Mouse (Mus musculus) megakaryocyte, embryonic 14.5 days (primary cell): ENCODE measurements at regions not wholly inside any gene's neighbourhood (a gene's known extent, or its start where the extent isn't known, plus 50 kb on each side); places are given as distances from the start of the nearest gene placed in this dataset.
"Not testable (repeated sequence)": the region's sequence is repeated elsewhere in the genome, so short reads cannot be mapped to it uniquely, and the experiment has no call there.

ENCODE experiments used
- H3K27me3 ChIP-seq: replicated peaks from 2 replicates; pipeline ENCODE3; 2012; ENCODE audit warnings: inconsistent platforms
- H3K36me3 ChIP-seq: replicated peaks from 2 replicates; pipeline ENCODE3; 2012; ENCODE audit warnings: low read length, inconsistent platforms, mixed read lengths
- H3K4me1 ChIP-seq: 2 replicates; pipeline ENCODE4 v1.6.1; 2012; ENCODE audit warnings: inconsistent platforms
- H3K4me3 ChIP-seq: replicated peaks from 2 replicates; pipeline ENCODE3; 2012; ENCODE audit warnings: moderate library complexity, mild to moderate bottlenecking, inconsistent platforms
- H3K9me3 ChIP-seq: 2 replicates; pipeline ENCODE4 v1.6.1; 2012; ENCODE audit warnings: inconsistent platforms
- FLI1 ChIP-seq: IDR thresholded peaks from 2 replicates; pipeline ENCODE4 v1.6.1; 2012; ENCODE audit warnings: low read length, inconsistent platforms, mixed read lengths
- GATA1 ChIP-seq: IDR thresholded peaks from 3 replicates; pipeline ENCODE4 v1.6.1; 2012; ENCODE audit warnings: mixed read lengths, low read length, inconsistent platforms, borderline replicate concordance

- TF ChIP-seq GATA1 = no peak
- TF ChIP-seq FLI1 = no peak
- H3K4me1 ChIP-seq = no peaks in the 10 kb centered on the region
- H3K4me3 ChIP-seq = no peak overlapping the region
- 0 out of 2 replicates have a peak, but pooled peaks cover 9% of the 10 kb centered on the region for H3K9me3 ChIP-seq
- H3K36me3 ChIP-seq = no peaks in the 10 kb centered on the region
- H3K27me3 ChIP-seq = no peaks in the 10 kb centered on the region
Measured at GRCm38 (mm10) chr16:58126086-58126485, 282.2 kb upstream of the Dcbld2 start.

GRCm38 (mm10) chr16:58136144-58136905, 271.9 kb upstream of the Dcbld2 start:
- TF ChIP-seq GATA1 (no peak), FLI1 (no peak)
- Histone ChIP-seq H3K36me3 (no peaks in the 10 kb centered on the region), H3K4me1 (no peaks in the 10 kb centered on the region), H3K27me3 (no peaks in the 10 kb centered on the region), H3K4me3 (no peak overlapping the region), H3K9me3 (no peaks in the 10 kb centered on the region)

GRCm38 (mm10) chr16:58136979-58137378, 271.3 kb upstream of the Dcbld2 start:
- H3K4me3 ChIP-seq = no peak overlapping the region
- no peaks in the 10 kb centered on the region for H3K4me1 ChIP-seq
- H3K36me3 ChIP-seq = no peaks in the 10 kb centered on the region
- no peaks in the 10 kb centered on the region for H3K9me3 ChIP-seq
- TF ChIP-seq FLI1 (no peak), GATA1 (no peak)
- H3K27me3 ChIP-seq = no peaks in the 10 kb centered on the region

DNA sequence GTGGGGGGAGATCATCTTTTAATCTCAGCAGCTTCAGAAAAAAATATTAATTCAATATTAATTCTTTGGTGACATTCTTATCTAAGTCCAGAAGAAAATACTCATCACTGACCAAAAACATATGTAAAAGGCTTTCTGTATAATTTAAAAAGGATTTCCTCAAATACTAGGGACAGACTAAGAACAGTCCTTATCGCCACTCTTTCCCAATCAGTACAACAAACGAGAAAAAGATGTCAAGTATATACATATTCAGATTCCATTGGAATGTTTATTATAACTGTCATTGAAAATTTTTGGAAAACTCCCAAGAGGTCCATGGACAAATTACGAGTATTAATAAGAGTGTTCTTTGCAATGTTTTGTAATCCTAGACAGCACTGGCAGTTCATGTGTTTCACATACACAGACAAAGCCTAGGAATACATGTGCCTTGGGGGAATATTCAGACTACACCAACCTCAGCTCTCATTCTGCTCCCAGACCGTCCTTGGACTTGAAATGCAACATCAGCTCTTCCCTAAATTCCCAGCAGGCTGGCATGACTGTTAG, 270.4 kb upstream of the Dcbld2 start:
- TF ChIP-seq FLI1 (no peak), GATA1 (no peak)
- Histone ChIP-seq H3K36me3 (no peaks in the 10 kb centered on the region), H3K4me1 (no peaks in the 10 kb centered on the region), H3K4me3 (no peak overlapping the region), H3K27me3 (no peaks in the 10 kb centered on the region), H3K9me3 (no peaks in the 10 kb centered on the region)

- H3K27me3 ChIP-seq = no peaks in the 10 kb centered on the region
- TF ChIP-seq FLI1 = no peak
- TF ChIP-seq GATA1 = no peak
Measured at GRCm38 (mm10) chr16:58146479-58146878, 261.8 kb upstream of the Dcbld2 start.

GRCm38 (mm10) chr16:58155538-58155937, 252.7 kb upstream of the Dcbld2 start:
- no peaks in the 10 kb centered on the region for H3K9me3 ChIP-seq
- TF ChIP-seq GATA1 (no peak), FLI1 (no peak)
- H3K4me3 ChIP-seq = no peak overlapping the region
- H3K36me3 ChIP-seq = no peaks in the 10 kb centered on the region
- no peaks in the 10 kb centered on the region for H3K27me3 ChIP-seq
- H3K4me1 ChIP-seq = no peaks in the 10 kb centered on the region

More at GRCm38 (mm10) chr16:58146479-58146878, 261.8 kb upstream of the Dcbld2 start:
- no peaks in the 10 kb centered on the region for H3K36me3 ChIP-seq
- H3K4me1 ChIP-seq = no peaks in the 10 kb centered on the region
- no peak overlapping the region for H3K4me3 ChIP-seq
- H3K9me3 ChIP-seq = peaks cover 4% of the 10 kb centered on the region; the same call in 1 of the 2 replicates

GRCm38 (mm10) chr16:58178744-58179401, 229.4 kb upstream of the Dcbld2 start:
- H3K9me3 ChIP-seq = no peaks in the 10 kb centered on the region
- no peaks in the 10 kb centered on the region for H3K27me3 ChIP-seq
- no peak overlapping the region for H3K4me3 ChIP-seq
- H3K36me3 ChIP-seq = no peaks in the 10 kb centered on the region
- no peaks in the 10 kb centered on the region for H3K4me1 ChIP-seq
- TF ChIP-seq GATA1 = no peak
- TF ChIP-seq FLI1 = no peak

- H3K4me3 ChIP-seq, H3K4me1 ChIP-seq, H3K36me3 ChIP-seq, H3K27me3 ChIP-seq, H3K9me3 ChIP-seq: not testable (repeated sequence)
Measured at GRCm38 (mm10) chr16:58179981-58180380, 228.3 kb upstream of the Dcbld2 start.

DNA sequence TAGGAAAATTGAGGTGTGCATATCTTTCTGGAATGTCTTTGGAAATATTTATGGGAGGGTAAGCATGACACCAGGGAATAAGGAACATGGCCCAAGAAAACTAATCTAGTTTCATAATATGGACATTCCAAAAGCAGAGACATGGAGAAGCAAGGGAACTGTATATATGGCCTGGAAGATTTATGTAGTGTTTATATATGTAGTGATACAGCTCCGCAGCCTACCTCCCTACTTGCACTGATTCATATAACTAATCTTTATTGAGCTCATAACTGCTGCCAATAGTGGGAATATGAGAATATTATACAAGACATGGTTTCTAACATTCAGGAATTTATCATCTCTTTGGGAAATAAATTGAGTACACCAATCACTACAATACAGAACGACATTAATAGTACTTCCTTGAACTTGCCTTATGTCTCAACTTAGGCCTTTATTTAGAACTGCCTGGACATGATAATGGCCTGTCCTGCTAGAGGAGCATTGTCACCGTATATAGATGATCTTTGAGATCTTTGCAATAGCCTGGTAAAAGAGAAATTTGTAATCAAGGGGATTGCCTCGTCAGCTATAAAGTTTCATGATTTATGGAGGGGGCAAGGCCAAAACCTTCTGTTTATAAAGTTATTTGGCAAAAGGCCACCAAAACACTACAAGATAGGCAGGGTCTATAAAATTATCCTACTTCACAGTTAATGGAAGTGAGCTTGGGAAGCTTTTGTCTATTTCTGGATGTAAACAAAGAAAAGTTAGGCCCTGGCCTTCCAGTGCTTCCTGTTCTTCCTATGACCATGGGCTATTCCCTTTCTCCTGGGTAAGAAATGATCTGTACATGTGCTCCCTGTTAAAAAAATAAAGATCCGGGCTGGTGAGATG, 213.4 kb upstream of the Dcbld2 start:
- TF ChIP-seq GATA1 (no peak), FLI1 (no peak)

DNA sequence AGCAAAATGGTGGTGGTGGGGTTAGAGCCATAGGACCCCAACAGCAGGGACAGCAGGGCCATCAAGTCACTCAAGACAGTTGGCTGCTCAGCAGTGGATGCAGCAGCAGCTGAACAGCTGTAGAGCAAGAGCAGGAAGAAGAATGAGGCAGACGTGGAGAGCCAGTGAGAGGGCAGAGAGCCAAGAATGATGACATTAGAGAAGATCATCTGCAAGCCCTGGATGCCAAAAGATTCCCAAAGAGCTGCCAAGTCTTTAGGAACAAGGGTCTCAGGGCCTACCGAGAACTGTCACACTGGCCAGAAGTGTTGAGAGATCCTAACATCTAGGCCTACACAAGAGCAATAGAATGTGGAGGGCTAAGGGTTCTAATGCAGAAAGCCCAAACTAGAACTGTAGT, 196.4 kb upstream of the Dcbld2 start:
- Histone ChIP-seq H3K27me3 (no peaks in the 10 kb centered on the region), H3K4me3 (no peak overlapping the region), H3K4me1 (no peaks in the 10 kb centered on the region), H3K36me3 (no peaks in the 10 kb centered on the region), H3K9me3 (peaks cover 5% of the 10 kb centered on the region; the same call in 1 of the 2 replicates)
- TF ChIP-seq GATA1 = no peak
- TF ChIP-seq FLI1 = no peak

More for the DNA sequence above, 213.4 kb upstream of the Dcbld2 start:
- no peaks in the 10 kb centered on the region for H3K27me3 ChIP-seq
- H3K36me3 ChIP-seq = no peaks in the 10 kb centered on the region
- H3K4me1 ChIP-seq = no peaks in the 10 kb centered on the region
- H3K9me3 ChIP-seq = no peaks in the 10 kb centered on the region
- H3K4me3 ChIP-seq = no peak overlapping the region
